Mouse (Mus musculus) adipocyte (in vitro differentiated cells): ENCODE results near the gene Atp5s.

Experiments used
- DNase-seq: peaks from one replicate; pipeline ENCODE4 v3.0.0-alpha.2; 2016; ENCODE audit warnings: low spot score

The Atp5s gene

DNA sequence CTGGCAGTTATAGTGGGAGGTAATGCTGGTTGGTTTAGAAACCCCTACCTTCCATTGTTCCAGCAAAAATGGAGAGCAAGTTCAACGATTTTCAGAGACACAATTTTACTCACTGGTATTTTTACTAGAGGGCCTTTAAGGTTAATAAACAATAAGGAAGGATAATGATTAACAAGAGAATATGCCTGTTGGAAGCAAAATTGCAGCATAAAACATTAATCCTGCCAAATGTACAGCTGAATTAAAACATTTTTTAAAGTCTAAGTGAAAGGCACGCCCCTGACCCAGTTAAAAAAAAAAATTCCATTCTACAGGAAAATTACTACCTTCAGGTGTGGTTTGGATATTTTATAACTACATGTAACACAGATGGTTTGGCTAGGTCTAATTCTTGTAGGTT, 53.2 kb downstream of the Atp5s start:
- DNase-seq, result no peak

DNA sequence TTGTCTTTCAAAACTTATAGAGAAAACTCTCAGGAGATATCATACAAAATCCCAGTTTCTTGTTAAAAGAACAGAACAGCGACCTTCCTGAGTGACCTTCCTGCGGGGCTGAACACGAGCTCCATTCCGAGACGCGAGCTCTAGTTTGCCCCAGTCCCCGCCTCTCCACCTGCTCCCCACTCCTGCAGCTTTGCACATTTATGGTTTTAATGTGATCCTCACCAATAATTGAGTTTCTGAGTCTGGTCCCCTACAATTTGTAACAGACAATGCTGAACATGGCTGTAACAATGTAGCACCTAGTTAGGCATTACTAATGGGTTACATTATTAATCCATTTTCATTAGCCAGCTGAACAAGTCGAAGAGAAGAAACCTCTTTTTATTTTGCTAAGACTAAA, 56.7 kb downstream of the Atp5s start:
- no peak for DNase-seq

DNA sequence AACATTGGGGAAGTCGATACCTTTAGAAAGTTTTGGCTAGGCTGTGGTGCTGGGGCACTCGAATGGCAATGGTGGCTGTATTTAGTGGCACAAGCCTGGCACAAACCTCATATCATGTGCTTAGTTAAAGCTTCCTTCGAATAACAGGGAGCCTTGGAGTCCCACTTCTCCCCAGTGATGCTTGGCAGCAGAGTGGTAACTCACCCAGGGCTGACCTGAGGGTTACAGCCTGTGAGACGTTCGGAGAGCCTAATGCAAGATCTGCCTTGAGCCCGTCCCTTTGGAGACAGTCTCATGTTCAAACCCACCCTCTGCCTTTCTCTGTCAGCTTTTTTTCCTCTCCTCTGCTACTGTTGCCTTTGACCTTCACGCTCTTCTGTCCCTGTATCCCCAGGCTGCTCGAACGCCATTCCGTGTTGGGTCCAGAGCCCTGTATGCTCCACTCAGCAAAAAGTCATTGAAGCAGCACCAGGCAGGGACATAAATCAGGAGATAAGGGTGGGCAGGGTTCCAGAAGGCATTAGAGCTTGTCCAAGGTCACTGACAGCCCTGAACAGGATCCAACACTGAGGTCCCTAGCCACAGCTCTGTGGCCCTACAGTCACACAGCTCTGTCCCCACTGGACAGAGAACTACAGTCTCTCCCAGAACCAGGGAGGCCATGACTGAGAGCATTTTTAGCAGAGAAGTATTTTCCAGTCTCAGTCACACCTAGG, 57.3 kb downstream of the Atp5s start:
- no peak for DNase-seq

DNA sequence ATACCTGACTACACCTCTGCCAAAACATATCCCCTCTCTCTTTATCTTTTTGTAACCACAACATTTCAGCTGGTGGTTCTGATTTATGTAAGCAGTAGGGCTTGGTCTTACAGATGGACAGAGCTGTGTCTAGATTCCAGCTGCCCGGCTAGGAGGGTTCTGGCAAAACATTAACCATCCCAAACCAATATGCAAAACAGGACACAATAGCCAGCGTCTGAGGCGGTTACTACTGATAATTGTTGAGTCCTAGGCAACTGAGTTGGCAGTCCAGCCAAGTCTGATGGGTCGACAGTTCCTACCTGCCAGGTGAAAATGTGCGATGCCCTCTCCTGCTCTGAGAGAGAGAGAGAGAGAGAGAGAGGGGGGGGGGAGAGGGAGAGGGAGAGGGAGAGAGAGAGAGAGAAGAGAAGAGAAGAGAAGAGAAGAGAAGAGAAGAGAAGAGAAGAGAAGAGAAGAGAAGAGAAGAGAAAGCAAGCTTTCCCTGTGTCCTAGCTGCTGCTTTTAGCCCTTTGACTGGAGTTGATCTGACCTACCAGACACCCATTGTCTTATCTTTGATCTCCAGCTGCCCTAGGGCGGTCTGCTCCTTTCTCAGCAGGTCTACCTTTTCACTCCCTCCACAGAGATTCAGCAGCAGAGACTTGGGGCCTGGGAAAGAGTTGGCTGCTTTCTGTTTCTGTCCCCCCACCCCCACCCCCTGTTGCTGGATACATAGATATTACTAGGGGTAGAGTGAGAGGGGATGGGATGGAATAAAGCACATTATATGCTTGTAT, 58.7 kb downstream of the Atp5s start:
- DNase-seq, result no peak

DNA sequence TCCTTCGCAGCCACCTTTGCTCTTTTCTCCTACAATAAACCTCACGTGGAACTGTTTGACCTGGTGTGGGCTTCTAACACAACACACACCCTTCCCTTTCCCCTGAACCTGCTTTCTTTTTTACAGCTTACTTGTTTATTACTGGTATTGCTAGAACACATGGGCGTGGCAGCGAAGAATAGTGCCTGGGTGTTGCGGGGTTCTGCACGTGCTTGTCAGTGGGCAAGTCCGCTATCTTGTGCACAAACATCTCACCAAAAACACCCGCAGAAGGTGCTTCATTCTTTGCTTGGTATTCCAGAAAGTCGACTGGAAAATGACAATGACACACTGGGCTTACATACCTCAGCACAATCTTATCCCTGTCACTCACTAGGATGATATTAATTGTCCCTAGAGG, 60.7 kb downstream of the Atp5s start:
- no peak for DNase-seq

DNA sequence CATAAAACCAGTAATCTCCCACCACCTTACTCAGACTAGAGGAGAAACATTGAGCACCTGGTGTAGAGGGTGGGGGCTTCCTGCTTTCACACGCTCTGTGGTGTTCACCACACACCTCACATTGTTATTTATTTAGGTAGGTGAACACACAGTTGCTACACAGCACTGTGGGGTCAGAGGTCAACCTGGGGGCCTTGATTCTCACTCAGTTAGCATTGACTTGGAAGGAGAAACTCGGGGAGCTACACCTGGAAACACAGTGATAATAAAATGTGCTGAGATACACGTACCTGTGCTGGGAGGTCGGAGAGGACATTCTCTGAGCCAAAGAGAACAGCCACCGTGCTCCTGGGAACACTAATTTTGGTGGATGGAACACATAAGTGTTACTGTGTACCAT, 63.6 kb downstream of the Atp5s start:
- DNase-seq, result no peak

DNA sequence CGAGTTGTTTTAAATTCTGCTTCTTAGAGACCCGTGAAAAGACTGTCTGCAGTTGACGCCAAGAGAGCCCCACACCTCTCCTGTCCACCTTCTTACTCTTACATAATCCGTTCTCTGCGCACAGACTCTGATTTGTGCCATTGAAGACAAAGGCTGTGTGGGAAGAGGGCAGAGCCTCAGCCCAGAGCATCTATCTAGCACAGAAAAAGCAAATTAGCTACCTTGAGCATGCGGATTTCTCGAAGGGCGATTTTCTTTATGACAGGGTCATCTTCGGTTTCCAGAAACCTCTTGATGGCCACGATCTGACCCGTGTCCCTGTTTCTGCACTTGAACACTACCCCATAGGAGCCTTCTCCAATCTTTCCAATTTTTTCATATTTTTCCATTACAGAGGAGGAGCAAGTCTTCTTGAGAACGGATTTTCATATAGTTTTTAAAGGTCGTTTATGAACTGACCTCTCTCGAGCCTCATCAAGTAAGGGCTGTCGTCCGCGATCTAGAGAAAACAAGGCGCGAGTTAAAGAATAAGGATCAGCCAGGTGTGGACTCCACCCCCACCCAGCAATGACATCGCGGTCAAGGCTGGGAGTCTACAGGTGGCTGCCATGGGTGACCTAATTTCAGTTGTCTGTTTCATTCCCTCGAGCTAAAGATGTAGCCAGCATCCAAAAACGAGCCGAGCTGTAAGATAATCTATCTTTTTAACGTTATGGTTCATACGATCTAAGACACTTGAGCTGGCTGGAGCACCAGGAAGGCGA, 65.2 kb downstream of the Atp5s start:
- no peak for DNase-seq

DNA sequence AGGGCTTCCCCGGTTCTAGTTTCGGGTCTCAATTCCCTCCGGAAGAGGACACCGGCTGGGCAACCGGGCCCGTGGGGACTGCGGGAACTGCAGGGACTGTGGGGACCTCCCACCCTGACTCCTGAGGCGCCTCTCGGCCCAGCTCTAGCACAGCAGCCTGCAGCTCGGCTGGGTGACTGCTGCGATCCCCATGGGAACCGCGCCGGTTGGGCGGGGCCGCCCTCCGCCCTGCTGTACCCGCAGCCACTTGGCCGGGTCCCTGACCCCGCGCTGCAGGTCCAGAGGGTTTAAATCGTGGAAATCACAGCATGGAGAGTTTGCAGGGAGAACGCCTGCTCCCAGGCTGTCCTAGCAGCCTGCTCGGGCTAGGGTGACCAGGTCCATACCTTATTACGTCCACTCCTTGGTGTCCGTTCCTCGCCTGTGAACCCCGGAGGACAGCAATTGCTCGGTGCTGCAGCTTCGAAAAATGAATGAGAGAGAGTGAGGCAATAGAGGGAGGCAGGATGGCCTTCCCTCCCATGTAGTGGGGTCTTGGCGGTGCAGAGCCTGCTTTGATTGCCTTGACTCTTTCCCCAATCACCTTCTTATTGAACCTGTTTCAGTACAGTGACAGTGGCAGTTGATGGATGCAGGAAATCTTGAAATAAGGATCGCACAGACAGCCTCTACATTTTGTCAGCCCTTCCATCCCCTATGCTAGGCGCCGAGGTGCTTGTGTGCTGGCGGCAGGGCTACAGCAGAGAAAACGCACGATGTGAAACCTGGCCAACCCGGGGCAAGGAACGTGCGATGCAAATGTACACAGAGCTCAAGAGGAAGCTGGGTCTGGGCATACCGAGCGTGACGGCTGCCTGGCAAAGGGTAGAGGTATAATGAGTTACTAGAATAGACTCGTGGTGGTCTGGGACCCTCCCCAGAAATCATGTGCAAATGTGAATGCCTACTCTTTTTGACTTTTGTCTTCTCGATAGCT, 66.1 kb downstream of the Atp5s start, which contains the start of gene Cdkl1:
Gene Cdkl1 (minus strand): TSS at position 738 of the 976 bp plus-strand sequence.
- DNase-seq, result no peak
